Mouse (Mus musculus) frontal cortex, adult (tissue): ENCODE measurements around the gene Gosr1.
"Not testable (repeated sequence)": the region's sequence is repeated elsewhere in the genome, so short reads cannot be mapped to it uniquely, and the experiment has no call there.

ENCODE experiments used
- ATAC-seq: cut with Nextera tagmentation; 2 replicates; pipeline ENCODE4 v1.9.2; 2017; ENCODE audit warnings: mild to moderate bottlenecking, moderate library complexity, mixed read lengths; ENCODE audit not compliant: low TSS enrichment

Gosr1 gene

GRCm38 (mm10) chr11:76763053-76763740 lies at the start of gene Gosr1:
Gosr1 (minus strand) TSS chr11:76763579.
- ATAC-seq, result peak; percentile 100

- ATAC-seq, result no peak
These were observed 47.5 kb upstream of the Gosr1 start for GRCm38 (mm10) chr11:76810706-76811495.

GRCm38 (mm10) chr11:76809450-76809849 lies 46.1 kb upstream of the Gosr1 start:
- ATAC-seq, result peak; percentile 69; the same call in 1 of the 2 replicates

- ATAC-seq, result no peak
These were observed 45.2 kb upstream of the Gosr1 start for GRCm38 (mm10) chr11:76808550-76808949.

GRCm38 (mm10) chr11:76807007-76807679 lies 43.8 kb upstream of the Gosr1 start:
- ATAC-seq, result no peak

- ATAC-seq, result no peak
These were observed 42.6 kb upstream of the Gosr1 start for GRCm38 (mm10) chr11:76806026-76806425.

- ATAC-seq, result not testable (repeated sequence)
These were observed 41.7 kb upstream of the Gosr1 start for GRCm38 (mm10) chr11:76805072-76805471.

- no peak for ATAC-seq
These were observed 39.9 kb upstream of the Gosr1 start for GRCm38 (mm10) chr11:76803266-76803665.

- ATAC-seq, result no peak
These were observed 33.9 kb upstream of the Gosr1 start for GRCm38 (mm10) chr11:76797236-76797635.

- no peak for ATAC-seq
These were observed 31.9 kb upstream of the Gosr1 start for GRCm38 (mm10) chr11:76795326-76795725.

- no peak for ATAC-seq
These were observed 28.0 kb upstream of the Gosr1 start for GRCm38 (mm10) chr11:76791331-76791730.

GRCm38 (mm10) chr11:76789252-76789651 lies 25.9 kb upstream of the Gosr1 start:
- ATAC-seq, result no peak

- no peak for ATAC-seq
These were observed 12.2 kb upstream of the Gosr1 start for GRCm38 (mm10) chr11:76775533-76775932.

- ATAC-seq, result no peak
These were observed 10.4 kb upstream of the Gosr1 start for GRCm38 (mm10) chr11:76773811-76774210.

GRCm38 (mm10) chr11:76770566-76770965 lies 7.2 kb upstream of the Gosr1 start:
- no peak for ATAC-seq

GRCm38 (mm10) chr11:76763741-76764122 lies 353 bp upstream of the Gosr1 start:
- no peak for ATAC-seq

GRCm38 (mm10) chr11:76752276-76752675 lies 11.1 kb downstream of the Gosr1 start:
- ATAC-seq, result no peak

GRCm38 (mm10) chr11:76748819-76749218 lies 14.6 kb downstream of the Gosr1 start:
- no peak for ATAC-seq

GRCm38 (mm10) chr11:76745921-76746320 lies 17.5 kb downstream of the Gosr1 start:
- ATAC-seq, result no peak

- ATAC-seq, result peak; percentile 98
These were observed 18.8 kb downstream of the Gosr1 start for GRCm38 (mm10) chr11:76744550-76744949.

- ATAC-seq, result no peak
These were observed 20.9 kb downstream of the Gosr1 start for GRCm38 (mm10) chr11:76742511-76742910.

GRCm38 (mm10) chr11:76739125-76739524 lies 24.3 kb downstream of the Gosr1 start:
- no peak for ATAC-seq
